Mouse (Mus musculus) ES-E14 (cell line): ENCODE results near the gene Scd1. TPM values are rescaled to one million over a fixed set of nuclear protein-coding genes. Genes with fewer than 3 reads are reported as not detected.

ENCODE experiments used
- DNase-seq: peaks from one replicate; pipeline ENCODE4 v3.0.0-alpha.2; 2013; ENCODE audit warnings: low read depth, low spot score
- H3K27ac ChIP-seq: 2 replicates; pipeline ENCODE4 v1.5.1; 2012; ENCODE audit warnings: low read depth, mild to moderate bottlenecking, low read length, moderate library complexity, mixed read lengths; ENCODE audit not compliant: poor library complexity, insufficient read depth, severe bottlenecking
- H3K36me3 ChIP-seq: 2 replicates; pipeline ENCODE4 v1.6.1; 2012; ENCODE audit warnings: mild to moderate bottlenecking, low read length, moderate library complexity, mixed read lengths; ENCODE audit not compliant: control insufficient read depth, poor library complexity, insufficient read depth, severe bottlenecking
- H3K4me1 ChIP-seq, 2 experiments: fragments of 150-350 bp in 1 of 2; sonication (generic) in 1 of 2; 2 replicates each; pipeline ENCODE4 v1.6.1; 2012; ENCODE audit warnings: low read length in 2 of 2, mild to moderate bottlenecking in 1 of 2, mixed read lengths in 1 of 2; ENCODE audit not compliant: control insufficient read depth in 2 of 2, insufficient read depth in 2 of 2, poor library complexity in 1 of 2
- H3K4me3 ChIP-seq, 2 experiments: fragments of 150-350 bp in 1 of 2; sonication (generic) in 1 of 2; 2 replicates each; pipeline ENCODE4 v1.5.1; 2012; ENCODE audit warnings: low read length in 2 of 2, low read depth in 1 of 2, mild to moderate bottlenecking in 1 of 2, mixed read lengths in 1 of 2; ENCODE audit not compliant: insufficient read depth in 1 of 2, poor library complexity in 1 of 2, severe bottlenecking in 1 of 2
- H3K9ac ChIP-seq: 2 replicates; pipeline ENCODE4 v1.6.1; 2012; ENCODE audit warnings: low read depth, mild to moderate bottlenecking, low read length, mixed read lengths; ENCODE audit not compliant: poor library complexity, insufficient read depth, severe bottlenecking
- H3K9me3 ChIP-seq: fragments of 150-350 bp; sonication (generic); 2 replicates; pipeline ENCODE4 v1.6.1; 2012; ENCODE audit warnings: low read depth, mild to moderate bottlenecking, low read length; ENCODE audit not compliant: control insufficient read depth, insufficient read depth
- CHD2 ChIP-seq: IDR thresholded peaks from 2 replicates; pipeline ENCODE4 v1.6.1; 2014; ENCODE audit warnings: mild to moderate bottlenecking, low read depth, low read length, inconsistent platforms
- HCFC1 ChIP-seq: IDR thresholded peaks from 2 replicates; pipeline ENCODE4 v1.6.1; 2012; ENCODE audit warnings: low read length, inconsistent platforms, borderline replicate concordance; ENCODE audit not compliant: insufficient read depth
- MAFK ChIP-seq: IDR thresholded peaks from 2 replicates; pipeline ENCODE4 v1.6.1; 2014; ENCODE audit warnings: mild to moderate bottlenecking, low read depth, low read length, inconsistent platforms; ENCODE audit not compliant: insufficient read depth
- ZC3H11A ChIP-seq: IDR thresholded peaks from 2 replicates; pipeline ENCODE4 v1.6.1; 2012; ENCODE audit warnings: low read depth, mild to moderate bottlenecking, inconsistent platforms, low read length, borderline replicate concordance
- ZNF384 ChIP-seq: IDR thresholded peaks from 2 replicates; pipeline ENCODE4 v1.6.1; 2012; ENCODE audit warnings: low read depth, low read length, inconsistent platforms
- in situ Hi-C, 2 experiments: fragments of 600-800 bp; cut with MboI; formaldehyde crosslinking; loops; one replicate each; pipeline ENCODE4 v1.15.1; 2025; ENCODE audit warnings: low sequenced_read_pairs in 2 of 2, inconsistent platforms in 1 of 2; ENCODE audit not compliant: unreplicated experiment in 2 of 2
- total RNA-seq: library from RNA; depleted of rRNA; stranded (reverse); fragments of 300-350 nt; gene quantifications from 2 replicates; pipeline ENCODE4 v1.2.3, GENCODE M21; 2012; rRNA removed

Scd1 gene
- total RNA-seq, 1 experiment, result 37.2 TPM

- Histone ChIP-seq H3K27ac (no peak overlapping the region), H3K9me3 (no peaks in the 10 kb centered on the region), H3K4me1 (no peaks in the 10 kb centered on the region), H3K9ac (no peak overlapping the region), H3K4me3 (no peak overlapping the region), H3K36me3 (no peaks in the 10 kb centered on the region; the same call in 1 of the 2 replicates)
- no peak for DNase-seq
- in situ Hi-C loops, result no loop called here
- no peak for TF ChIP-seq ZC3H11A
- TF ChIP-seq MAFK, result no peak
- TF ChIP-seq CHD2, result no peak
- no peak for TF ChIP-seq HCFC1
- no peak for TF ChIP-seq ZNF384
Observed at GRCm38 (mm10) chr19:44358700-44359099, 49.0 kb downstream of the Scd1 start.

DNA sequence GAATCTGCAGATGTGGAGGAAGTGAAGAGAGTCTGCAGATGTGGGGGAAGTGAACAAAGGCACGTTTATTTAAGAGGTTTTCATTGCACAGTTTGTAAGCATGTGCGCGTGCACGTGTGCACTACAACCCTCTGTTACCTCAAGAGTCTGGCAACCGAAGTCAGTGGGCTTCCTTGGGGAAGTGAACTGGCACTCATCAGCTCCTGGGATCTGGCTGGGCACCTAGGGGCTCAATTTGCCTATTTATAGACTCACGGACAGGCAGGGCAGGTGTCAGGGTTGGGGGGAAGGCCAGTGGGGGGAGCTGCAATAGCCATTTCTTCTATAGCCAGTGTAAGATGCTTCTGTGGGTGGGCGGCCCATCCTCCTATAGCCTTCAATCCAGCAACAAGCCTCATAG lies 55.9 kb downstream of the Scd1 start:
- H3K9me3 ChIP-seq, result no peaks in the 10 kb centered on the region
- in situ Hi-C loops, result no loop called here
- H3K27ac ChIP-seq, result no peak overlapping the region
- no peak overlapping the region for H3K9ac ChIP-seq
- no peaks in the 10 kb centered on the region for H3K36me3 ChIP-seq
- no peak overlapping the region for H3K4me3 ChIP-seq
- DNase-seq, result no peak
- no peaks in the 10 kb centered on the region for H3K4me1 ChIP-seq
- TF ChIP-seq CHD2, result no peak

DNA sequence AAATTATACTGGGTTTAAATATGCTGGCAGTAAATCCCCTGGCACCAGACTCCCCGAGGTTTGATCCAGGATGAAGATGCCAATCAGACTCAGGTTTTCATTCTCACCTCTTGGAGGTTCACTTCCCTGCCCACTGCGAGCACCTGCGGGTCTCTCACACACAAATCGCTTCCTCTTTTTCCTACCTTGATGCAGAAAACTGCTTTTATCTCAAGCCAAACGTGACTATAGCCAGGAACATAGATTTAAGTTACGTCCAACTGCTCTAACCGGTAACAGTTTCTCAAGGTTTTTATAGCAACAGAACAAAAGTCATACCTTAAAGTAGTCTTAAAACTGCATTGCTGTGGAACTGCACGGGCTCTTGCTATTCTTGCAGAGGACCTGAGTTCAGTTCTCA lies 58.0 kb downstream of the Scd1 start:
- in situ Hi-C loops, result no loop called here
- Histone ChIP-seq H3K4me3 (no peak overlapping the region), H3K9me3 (no peaks in the 10 kb centered on the region), H3K27ac (no peak overlapping the region), H3K4me1 (no peaks in the 10 kb centered on the region), H3K36me3 (no peaks in the 10 kb centered on the region), H3K9ac (no peak overlapping the region)
- DNase-seq, result no peak
- TF ChIP-seq CHD2 (no peak), ZC3H11A (no peak), MAFK (no peak), ZNF384 (no peak)

Other genes starting within 250 kb of the Scd1 start
- 0.90 and 2.4 TPM in 2 replicates for gene Pkd2l1, start 215.4 kb downstream of the Scd1 start, total RNA-seq
- gene Scd3, start 204.6 kb downstream of the Scd1 start, total RNA-seq, result 2.5 and 2.9 TPM in 2 replicates
- gene Scd2, start 114.2 kb downstream of the Scd1 start, total RNA-seq, result 284 and 303 TPM in 2 replicates
- gene Scd4, start 74.8 kb downstream of the Scd1 start, total RNA-seq, result 0.13 TPM in 1 of 2 replicates, not detected in the other
- 0.27 and 0.69 TPM in 2 replicates for gene Wnt8b, start 85.6 kb upstream of the Scd1 start, total RNA-seq
- 0.54 and 0.90 TPM in 2 replicates for gene Sec31b, start 138.0 kb upstream of the Scd1 start, total RNA-seq
- gene Gm20538, start 145.0 kb upstream of the Scd1 start, total RNA-seq, result not detected in 2 replicates
- gene Ndufb8, start 147.6 kb upstream of the Scd1 start, total RNA-seq, result 431 and 552 TPM in 2 replicates
- gene Hif1an, start 155.0 kb upstream of the Scd1 start, total RNA-seq, result 18.2 and 18.6 TPM in 2 replicates